Mouse (Mus musculus): ENCODE data around the gene Neurod6. TPM values are rescaled to one million over a fixed set of nuclear protein-coding genes. Genes with fewer than 3 reads are reported as not detected.
"Not testable (repeated sequence)": the region's sequence is repeated elsewhere in the genome, so short reads cannot be mapped to it uniquely, and the experiment has no call there.

Neurod6 gene
- 100 to 1,000 TPM; 223 to 261 TPM for total RNA-seq (2021)
- long read RNA-seq, transcript Neurod6-201 (2 exons, 2,150 nt): major isoform, 228 of 253 reads
- long read RNA-seq, partial matches to known transcripts: 0 of 253 reads
- long read RNA-seq, other reads (novel, unspliced or antisense): 25 of 253 reads

DNA sequence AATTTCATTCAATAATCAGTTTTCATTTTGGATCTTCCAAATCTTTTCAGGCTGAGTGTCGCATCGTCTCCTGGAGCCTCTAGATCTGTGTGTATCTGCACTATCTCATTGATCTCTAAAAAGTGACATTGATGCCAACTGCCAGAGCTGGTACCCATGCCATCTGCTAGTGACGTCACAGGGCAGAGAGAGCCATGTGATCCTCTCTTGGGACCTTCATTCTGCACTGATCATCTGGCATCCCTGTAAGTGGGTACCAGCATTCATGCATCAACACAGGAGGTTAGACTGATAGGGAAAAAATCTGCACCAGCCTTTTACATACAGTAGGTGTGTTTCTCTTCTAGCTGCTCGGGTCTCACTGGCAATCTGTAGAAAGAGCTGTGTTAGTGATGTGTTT lies at the start of gene Neurod6:
TSS of gene Neurod6 (minus strand) at position 290 of the 400 bp plus-strand sequence.
- peak; percentile 73 to 74 for DNase-seq (ENCODE audit: low spot score in 2 of 2)

DNA sequence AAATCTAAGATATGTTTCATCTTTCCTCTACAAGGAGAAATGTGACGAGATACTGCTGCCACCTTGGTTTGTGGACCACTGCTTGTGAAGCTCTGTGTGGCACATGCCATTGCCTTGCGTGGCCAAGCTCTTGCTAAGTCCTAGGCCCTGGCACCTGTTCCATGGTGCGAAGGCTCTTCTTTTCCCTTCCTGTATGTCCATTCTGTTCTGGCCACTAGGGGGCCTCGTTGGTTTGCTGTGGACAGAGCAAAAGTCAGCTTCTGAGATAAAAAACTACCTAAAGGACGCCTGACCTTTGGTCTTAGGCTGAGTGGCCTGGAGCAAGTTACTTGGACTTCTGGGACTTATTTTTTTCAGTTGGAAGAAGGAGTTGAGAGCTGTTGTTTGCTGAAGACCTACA lies 36.1 kb upstream of the Neurod6 start:
- DNase-seq (ENCODE audit: low spot score in 2 of 2): peak; percentile 73 to 78

DNA sequence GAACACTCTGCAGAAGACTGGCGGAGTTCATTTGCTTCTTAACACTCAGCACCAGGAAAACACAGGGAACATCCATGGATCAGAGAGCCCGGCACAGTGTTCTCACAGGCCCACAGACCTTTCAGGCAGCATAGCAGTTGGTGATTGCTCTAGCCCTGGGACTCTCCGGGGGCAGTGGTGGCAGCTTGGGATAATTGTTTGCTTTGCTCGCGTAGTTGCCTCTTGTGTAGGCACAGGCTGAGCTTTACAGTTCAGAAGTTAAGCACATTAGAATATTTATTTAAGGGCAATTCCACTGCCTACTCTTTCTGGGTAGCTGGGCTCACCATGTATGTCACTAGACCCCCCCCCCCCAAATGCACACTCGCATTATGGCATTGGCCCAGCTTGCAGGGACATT lies 34.4 kb upstream of the Neurod6 start:
- DNase-seq (ENCODE audit: low spot score in 2 of 2): no peak

DNA sequence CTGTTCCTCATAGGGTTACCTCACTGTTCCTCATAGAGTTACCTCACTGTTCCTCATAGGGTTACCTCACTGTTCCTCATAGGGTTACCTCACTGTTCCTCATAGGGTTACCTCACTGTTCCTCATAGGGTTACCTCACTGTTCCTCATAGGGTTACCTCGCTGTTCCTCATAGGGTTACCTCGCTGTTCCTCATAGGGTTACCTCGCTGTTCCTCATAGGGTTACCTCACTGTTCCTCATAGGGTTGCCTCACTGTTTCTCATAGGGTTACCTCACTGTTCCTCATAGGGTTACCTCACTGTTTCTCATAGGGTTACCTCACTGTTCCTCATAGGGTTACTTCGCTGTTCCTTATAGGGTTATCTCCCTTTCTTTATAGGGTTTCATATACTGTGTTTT lies 29.9 kb upstream of the Neurod6 start:
- not testable (repeated sequence) for DNase-seq (ENCODE audit: low spot score in 2 of 2)

DNA sequence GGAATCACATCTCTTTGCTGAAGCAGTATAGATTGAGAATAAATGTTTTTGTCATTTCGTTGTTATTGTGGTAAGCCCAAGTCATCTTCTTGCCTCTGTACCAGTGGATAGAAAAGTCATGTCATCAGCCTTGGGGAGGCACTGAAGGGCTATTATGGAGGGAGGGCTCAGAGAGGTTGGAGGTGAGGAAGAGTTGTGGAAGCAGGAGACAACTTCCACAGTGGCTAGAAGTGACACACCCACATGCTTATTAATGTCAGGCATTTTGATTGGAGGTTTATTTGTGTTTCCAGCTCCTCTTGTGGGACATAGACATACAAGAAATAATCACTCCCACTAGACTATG lies 23.7 kb upstream of the Neurod6 start:
- DNase-seq (ENCODE audit: low spot score in 2 of 2): no peak

DNA sequence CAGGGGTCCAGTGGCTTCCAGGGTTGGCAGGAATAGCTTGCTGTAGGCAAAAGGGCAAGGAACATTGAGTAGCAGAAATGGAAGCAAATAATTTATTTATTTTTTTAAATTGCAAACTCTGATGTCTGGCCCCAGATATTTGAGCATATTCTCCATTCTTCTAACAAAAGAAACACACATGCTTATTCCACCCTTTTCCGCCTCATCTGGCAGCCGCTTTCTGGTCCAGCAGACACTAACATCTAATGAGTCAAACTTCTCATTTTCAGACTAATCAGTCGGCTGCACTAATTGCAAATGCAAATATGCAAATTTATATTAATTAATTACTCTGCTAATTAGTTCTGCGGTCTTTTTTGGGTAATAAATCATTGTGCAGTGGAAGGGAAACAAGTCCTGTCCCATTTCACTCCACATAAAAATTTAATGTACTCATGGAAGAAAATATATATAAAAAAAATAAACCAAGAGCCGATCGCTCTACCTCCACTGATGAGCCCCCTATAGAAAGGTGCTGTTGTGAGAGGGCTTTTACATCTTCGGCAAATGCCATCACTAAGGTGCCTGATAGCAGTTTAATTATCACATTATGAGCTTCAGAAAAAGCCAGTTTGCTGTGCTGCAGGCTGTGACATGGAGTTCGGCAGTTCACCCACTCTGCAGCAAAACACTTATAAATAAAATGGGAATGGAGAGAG lies 23.1 kb upstream of the Neurod6 start:
- no peak for DNase-seq (ENCODE audit: low spot score in 2 of 2)

DNA sequence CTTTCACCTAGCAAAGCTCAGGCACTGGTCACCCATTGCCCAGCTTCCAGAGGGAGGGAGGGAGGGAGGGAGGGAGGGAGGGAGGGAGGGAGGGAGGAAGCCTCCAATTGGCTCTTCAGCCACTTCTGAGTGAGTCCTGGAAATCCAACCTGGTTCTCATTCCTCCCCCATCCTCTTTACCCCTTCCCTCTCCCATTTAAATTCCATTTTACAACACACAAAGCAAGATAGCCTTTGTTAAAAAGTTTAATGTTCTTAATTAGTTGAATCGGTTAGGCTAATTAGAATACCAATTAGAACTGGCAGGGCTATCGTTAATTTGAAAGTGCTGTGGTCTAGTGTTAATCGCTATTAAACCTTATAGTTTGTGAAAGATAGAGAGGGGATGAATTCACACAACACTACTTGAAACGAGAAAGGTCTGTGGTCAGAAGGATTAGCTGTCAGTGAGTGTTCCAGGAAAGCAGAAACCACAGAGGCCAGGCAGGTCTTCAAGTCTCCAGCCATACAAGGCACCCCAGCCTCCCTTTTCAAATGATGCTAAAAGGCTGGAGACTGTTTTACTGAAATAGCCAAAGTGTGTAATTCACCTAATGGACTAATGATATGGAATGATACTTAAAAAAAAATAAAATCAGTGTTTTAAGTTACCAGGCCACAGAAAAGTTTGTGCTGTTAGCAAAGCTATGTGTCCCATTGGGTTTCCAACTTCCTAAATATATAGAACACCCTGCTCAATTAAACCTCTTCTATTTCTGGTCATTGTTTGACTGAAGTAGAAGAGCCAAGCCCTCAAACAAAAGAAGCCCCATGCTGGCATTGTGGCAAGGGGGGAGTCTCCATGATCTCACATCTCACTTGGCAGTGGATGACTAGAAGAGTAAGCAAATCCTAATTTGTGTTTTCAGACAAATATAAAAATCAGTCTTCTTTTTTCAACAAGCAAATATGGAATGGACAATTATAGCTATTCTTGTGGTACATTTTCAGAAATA lies 19.6 kb upstream of the Neurod6 start:
- no peak for DNase-seq (ENCODE audit: low spot score in 2 of 2)

DNA sequence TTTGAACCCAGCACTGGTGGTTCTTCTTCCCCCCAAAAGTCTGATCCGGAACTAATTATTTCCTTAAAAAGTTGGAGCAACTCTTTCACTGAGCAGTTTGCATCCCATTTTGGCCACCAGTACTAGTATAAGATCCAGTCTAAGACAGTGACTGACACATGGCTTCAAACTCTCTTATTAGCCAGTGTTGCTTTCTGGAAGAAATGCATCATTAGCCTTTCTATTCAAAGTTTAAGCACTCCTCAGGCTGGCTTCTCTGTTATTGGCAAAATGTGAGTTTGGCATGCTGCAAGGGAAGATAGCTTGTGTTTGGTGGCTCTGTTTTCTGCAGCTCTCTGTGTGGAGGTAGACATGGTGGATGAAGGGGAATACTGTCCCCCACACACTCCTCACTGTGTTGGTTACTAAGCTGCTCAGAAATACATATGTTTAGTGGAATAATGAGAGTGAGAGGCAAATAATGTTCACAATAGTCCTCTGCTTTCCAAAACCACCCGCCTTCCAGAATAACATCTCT lies 9.0 kb upstream of the Neurod6 start:
- no peak for DNase-seq (ENCODE audit: low spot score in 2 of 2)

DNA sequence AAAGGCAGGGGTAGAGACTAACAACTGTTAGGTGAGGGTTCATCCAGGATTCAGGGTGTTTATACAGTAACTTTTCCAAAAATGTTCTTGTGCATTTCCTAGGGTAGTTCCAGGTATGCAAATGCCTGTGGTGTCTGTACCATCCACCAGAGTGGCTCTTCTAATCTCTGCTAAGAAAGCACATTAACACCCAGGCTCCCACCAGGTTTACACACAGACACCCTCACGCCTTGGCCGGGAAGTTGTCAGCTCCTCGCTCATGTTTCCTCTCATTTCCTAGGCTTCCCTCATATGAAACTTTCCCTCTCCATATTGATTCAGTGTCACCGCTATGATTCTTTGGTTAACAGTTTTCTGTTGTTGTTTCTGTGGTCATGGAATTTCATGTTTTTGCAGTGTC lies 2.4 kb upstream of the Neurod6 start:
- DNase-seq (ENCODE audit: low spot score in 2 of 2): no peak

DNA sequence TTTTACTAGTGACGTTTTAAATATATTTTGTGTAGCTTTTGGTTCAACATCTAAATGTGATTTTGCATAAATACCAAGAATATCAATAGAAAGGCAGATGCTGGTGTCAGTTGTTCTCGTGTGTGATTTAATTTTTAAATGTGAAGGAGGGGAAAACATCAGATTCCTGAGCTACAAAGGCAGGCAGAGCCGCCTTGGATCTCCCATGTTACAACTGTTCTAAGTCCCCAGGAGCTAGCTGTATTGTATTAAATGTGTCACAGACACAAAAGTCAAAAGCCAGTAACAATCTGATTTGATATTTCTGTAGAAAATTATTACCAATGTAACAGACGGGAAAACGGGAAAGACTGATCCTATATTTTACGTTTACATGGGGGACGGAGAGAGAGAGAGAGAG lies 1.8 kb upstream of the Neurod6 start:
- DNase-seq (ENCODE audit: low spot score in 2 of 2): no peak

DNA sequence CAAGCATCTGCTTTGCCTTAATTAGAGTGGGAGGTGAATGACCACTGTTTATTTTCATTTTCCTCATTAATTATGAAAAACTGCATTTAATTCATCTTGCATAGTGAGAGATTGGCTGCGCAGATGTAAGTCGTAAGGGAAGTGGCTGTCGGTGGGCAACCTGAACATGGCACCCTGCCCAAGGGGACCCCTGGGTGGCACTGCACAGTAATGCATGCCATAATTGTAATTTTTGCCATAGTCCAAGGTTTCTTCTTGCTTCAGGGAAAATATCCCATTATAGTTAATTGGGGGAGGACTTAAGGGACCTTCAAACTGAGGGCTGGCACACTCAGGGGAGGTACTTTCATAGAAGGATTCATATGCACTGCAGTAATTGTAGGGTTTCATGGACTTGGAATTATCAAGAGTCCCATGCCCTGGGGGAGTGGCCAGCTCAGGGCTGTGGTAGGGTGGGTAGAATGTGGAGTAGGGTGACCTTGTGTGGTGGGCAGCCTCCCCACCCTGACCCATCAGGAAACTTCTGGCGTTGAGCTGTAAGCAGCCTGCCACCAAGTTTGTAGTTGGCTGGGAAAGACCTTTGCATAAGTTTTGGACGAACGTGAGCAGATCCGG lies 2.4 kb downstream of the Neurod6 start:
- no peak for DNase-seq (ENCODE audit: low spot score in 2 of 2)

DNA sequence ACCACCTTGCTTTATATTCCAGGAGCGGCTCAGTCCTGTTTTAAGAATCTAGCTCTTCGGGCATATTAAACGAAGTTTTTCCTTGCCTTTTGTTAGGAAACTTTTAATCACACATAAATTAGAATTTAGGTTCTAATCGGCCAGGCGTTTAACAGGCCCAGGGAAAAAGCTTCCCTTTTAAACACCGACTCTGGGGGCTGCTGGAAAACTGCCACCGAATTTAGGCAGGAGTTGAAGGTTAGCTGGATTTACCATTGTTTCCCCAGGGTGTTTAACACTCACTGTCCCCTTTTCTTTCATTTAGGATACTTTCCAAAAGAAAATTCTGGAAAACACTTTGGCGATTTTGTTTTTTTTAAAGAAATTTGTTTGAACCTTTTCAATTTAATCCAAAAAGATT lies 3.7 kb downstream of the Neurod6 start:
- no peak for DNase-seq (ENCODE audit: low spot score in 2 of 2)

DNA sequence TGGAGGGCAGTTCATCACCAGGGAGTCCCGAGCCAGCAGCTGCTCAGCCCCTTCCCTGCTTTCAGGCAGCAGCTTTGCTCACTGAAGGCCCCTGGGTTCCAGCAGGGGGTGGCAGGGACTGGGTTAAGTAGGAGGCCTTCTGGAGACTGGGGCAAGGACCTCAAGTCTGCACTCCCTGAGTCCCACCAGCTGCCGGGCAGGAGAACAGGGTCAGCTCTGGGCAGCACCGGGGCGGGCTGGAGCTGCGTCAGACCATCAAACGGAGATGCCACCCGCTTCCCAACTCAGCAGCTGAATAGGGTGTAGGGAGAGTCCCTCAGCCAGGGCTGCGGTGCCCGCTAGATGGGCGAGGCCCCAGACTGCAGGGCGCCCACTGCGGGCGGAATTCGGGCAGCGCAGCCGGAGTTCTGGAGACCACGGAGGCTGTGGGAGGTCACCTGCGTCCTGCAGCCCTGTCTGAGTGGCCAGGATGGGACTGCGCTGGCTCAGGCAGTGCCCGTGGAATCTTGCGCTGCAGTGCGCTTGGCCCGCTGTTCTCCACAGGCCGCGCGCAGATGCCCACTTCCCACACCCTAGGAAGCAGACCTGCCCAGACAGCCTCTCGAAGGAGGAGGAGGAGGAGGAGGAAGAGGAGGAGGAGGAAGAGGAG lies 4.3 kb downstream of the Neurod6 start:
- DNase-seq (ENCODE audit: low spot score in 2 of 2): peak; percentile 58 to 69

DNA sequence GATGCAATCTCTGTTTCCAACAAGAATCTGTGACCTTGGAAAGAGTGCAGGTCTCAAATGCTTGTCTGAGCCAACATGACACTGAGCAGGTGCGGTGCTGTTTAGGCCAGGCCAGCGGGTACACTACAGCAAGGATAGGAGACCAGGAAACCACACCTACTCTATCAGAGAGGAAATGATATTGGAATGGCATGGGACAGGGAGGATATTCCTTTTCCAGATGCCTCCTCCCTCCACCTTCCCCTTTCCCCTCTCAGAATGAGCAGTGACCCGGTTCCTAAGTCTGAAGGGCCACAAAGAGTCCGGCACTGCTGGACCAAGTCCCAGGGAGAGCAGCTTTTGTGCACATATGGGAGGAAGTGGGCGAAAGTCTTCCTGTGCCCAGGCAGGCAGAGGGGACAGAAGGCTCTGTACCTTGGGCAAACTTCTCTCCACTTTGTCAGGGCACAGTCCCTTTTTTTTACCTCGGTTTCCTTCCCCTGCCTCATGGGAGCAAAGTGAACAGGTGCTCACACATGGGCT lies 4.9 kb downstream of the Neurod6 start:
- DNase-seq (ENCODE audit: low spot score in 2 of 2): no peak

DNA sequence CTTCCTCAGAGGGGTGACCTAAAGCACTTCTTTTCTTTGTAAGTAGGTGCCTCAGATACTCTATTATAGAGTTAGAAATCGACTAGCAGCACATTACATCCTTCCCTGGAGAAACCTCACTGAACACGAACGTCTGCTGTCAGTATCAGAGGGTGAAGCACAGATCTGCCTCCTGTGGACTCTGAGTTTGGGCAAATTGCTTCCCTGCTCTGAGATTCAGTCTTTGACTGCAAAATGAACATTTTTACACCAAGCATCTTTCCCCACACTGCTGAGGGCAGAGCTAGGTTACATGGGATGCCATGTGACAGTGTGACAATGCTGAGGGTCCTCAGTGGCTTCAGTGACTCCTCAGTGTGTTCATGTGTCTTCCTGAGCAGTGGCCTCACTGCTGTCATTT lies 13.3 kb downstream of the Neurod6 start:
- no peak for DNase-seq (ENCODE audit: low spot score in 2 of 2)

DNA sequence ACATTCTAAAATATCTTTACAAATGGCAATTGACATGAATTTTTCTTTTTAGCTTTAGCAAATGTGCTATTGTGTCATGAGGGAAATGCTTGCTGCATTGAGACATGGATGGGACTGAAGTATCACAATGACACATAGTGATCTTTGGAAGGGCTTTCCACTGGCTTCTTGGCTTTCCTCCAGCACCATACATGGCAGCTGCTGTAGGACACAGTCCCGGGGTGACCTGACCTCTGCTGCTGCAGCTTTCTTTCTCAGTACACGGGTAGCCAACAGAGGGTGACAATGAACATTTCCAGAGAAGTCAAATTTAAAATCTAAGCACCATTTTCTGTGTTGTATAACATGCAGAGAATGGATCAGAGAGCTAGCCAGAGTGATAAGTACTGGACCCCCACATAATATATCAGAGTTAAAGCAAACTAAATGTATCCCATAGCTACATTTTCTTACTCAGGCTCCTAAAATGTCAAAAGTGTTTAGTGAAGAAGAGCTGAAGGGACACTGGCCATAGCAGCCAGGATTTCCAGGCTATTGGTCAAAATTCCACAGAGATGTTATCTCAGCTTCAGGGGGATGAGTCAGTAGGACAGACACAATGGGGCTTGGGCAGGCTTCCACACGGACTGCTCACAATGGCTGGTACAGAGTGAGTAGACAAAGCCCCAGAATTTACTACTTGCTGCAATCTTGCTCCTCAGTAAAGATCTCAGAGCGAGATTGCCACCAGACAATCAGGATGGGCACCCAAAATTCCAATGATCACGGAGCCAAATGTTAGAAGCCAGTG lies 19.7 kb downstream of the Neurod6 start:
- DNase-seq (ENCODE audit: low spot score in 2 of 2): no peak

DNA sequence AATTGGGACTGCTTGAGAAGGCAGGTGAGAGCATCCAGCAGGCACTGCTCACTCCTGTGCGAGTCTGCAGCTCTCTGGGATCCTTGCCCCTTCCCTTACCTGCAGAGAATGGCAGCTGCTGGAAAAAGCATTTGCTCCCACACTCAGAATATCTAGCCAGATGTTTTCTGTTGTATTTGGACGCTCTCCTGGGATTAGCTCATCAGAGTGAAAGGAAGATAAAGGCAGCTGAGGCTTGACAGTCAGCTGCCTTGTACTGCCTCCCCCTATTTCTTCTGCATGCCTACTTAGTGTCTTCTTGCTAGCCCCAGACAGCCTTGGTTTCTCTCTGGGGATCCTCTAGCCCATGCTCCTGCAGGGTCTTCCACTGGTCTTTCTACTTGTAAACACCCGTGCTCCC lies 31.1 kb downstream of the Neurod6 start:
- no peak for DNase-seq (ENCODE audit: low spot score in 2 of 2)

DNA sequence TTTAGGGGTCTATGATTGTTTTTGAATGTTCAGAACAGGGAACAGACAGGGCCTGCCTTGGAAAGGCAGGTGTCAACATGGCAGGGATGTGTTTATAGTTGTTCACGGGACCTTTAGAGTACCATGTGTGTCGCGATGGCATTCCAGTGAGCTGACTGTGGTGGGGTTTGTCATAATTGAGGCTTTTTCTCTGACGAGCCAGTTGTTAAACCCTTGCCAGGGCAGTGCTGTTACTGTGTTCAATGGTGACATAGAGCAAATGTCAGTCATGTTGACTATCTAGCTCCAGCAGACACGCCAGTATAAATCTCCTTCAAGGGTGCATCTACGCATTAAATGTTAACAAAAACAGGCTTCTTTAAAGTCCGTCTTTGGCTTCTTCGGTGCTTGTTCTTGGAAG lies 31.5 kb downstream of the Neurod6 start:
- no peak for DNase-seq (ENCODE audit: low spot score in 2 of 2)

DNA sequence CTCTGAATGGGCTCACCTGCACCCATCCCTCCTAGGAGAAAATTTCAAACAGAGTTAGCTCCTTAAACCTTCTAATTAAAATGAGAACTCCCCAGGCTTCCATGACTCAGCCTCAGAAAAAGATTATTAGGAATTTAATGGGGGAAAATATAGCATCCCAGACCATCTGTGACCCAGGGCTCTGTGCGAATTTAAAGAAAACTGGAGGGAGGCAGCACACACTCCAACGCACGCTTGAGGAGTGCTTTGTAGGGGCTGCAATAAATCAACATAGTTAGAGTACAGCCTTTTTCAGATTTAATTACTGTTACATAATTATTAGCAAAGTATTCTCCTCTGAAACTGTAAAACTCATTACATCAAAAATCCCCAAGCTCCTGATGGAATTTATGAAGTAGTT lies 32.2 kb downstream of the Neurod6 start:
- no peak for DNase-seq (ENCODE audit: low spot score in 2 of 2)

DNA sequence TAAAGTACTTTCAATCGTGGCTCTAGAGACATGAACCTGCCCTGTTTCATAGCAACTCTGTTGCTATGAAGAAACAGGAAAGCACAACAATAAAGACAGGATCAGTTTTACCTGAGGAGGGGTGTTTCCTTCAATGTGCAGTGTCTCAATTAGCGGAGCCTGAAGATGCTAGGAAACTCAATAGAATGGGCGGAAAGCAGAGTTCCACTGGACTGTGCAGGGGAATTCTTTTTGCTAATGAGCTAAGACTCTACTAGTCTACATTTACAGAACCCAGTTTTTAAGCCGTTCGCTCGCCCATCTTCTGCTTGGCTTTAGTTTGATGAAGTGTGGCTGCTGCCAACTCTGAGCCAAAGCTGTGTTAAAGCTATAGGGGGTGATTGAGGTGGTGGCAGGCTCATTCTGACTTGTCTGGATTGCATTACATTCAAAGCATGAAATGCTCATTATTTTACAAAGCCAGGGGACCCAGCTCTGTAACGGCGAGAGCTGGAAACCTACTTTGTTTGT lies 33.2 kb downstream of the Neurod6 start:
- DNase-seq (ENCODE audit: low spot score in 2 of 2): no peak

All from layer of hippocampus, postnatal 10 days (tissue).